Mouse (Mus musculus) stomach, postnatal 0 days (tissue): Measurements from ENCODE around the gene Prr11.

ENCODE experiments used
- CTCF ChIP-seq: IDR thresholded peaks from 2 replicates; pipeline ENCODE4 v1.5.1; 2016; ENCODE audit warnings: antibody characterized with exemption, low read depth, mild to moderate bottlenecking, moderate library complexity
- EP300 ChIP-seq: optimal IDR thresholded peaks from 2 replicates; pipeline ENCODE3; 2016; ENCODE audit warnings: antibody characterized with exemption

GRCm38 (mm10) chr11:87046968-87047367 lies 61.5 kb downstream of the Prr11 start:
- TF ChIP-seq CTCF (no peak), EP300 (no peak)
